ENCODE assay signal across 8 mouse cellular contexts in the genomic region with DNA sequence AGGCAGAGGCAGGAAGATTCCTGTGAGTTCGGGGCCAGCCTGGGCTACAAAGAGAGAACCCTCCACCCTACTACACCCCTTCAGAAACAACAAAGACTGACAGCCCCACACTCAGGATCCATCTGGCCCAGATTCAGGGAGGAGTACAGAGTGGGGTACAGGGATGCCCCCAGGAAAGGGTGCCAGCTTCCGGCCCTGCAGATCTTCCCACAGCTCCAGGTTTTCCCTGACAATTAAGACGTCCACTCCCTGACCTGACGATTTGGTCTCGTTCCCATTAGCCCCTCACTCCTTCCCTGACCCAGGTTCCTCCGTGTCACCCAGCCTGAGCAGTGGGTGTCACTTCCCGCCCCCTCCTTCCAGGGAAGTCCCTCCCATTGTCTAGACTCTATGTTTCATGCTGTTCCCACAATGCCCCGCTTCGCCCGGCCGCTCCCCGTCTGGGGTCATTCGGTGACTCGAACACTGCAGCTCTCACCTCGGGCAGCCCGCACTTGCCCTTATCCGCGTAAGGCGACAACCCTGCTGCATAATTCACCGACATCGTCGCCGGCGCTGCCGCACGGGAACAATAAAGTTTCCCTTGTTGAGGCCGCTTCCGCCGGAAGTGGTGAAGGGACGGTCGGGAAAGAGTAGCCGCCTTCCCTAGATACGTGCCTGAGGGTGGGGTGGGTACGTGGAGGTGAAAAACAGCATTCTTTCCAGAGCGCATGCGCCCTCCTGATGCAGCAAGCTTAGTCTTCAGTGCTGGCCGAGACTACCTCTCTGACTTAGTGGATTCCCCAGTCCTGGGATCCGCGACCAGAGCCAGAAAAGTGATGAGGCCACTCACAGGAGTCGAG. TPM values are rescaled to one million over a fixed set of nuclear protein-coding genes. Genes with fewer than 3 reads are reported as not detected.
DNase-seq lines count a peak whose midpoint lies in the region; ATAC-seq and TF ChIP-seq lines count a peak whose summit lies in the region.

TSS of gene Sirt6 (minus strand) at position 804 of the 842 bp plus-strand sequence.

- no peak for TF ChIP-seq CTCF in ES-Bruce4 (IDR thresholded peaks at IDR 0.05; ENCODE audit: low read depth, low read length)

- peak within 1 kb of the TSS; percentile 88 for H3K27ac ChIP-seq in ES-Bruce4 (ENCODE audit: insufficient read depth, low read length)
- peak within 1 kb of the TSS; percentile 80 for H3K27ac ChIP-seq in forebrain, embryonic 14.5 days (ENCODE audit: low read depth, low read length)
- peak within 1 kb of the TSS; percentile 86 for H3K27ac ChIP-seq in neural tube, embryonic 15.5 days (replicated peaks)

- DNase-seq in forebrain, embryonic 14.5 days (ENCODE audit: low spot score), result peak; percentile 98
- DNase-seq in heart, postnatal 14 days, result peak; percentile 90 to 91
- DNase-seq in layer of hippocampus, adult 11-12 months (ENCODE audit: low spot score), result peak; percentile 93
- DNase-seq in lung, adult 18-20 months, result peak; percentile 95 to 96
- peak; percentile 92 for DNase-seq in testis, postnatal 14 days (ENCODE audit: low spot score)

- H3K9me3 ChIP-seq in ES-Bruce4 (replicated peaks; ENCODE audit: control insufficient read depth, insufficient read depth, low read length, poor library complexity, severe bottlenecking), result no peaks in the 10 kb centered on the region
- no peaks in the 10 kb centered on the region for H3K9me3 ChIP-seq in forebrain, embryonic 14.5 days (replicated peaks; ENCODE audit: control insufficient read depth, low read length)
- no peaks in the 10 kb centered on the region for H3K9me3 ChIP-seq in neural tube, embryonic 15.5 days (replicated peaks)

- H3K4me3 ChIP-seq in ES-Bruce4 (ENCODE audit: low read depth, low read length), result peak within 1 kb of the TSS; percentile 90
- peak within 1 kb of the TSS; percentile 78 for H3K4me3 ChIP-seq in forebrain, embryonic 14.5 days (ENCODE audit: low read depth, low read length)
- peak within 1 kb of the TSS; percentile 65 for H3K4me3 ChIP-seq in neural tube, embryonic 15.5 days (replicated peaks)

- TF ChIP-seq EP300 in ES-Bruce4 (IDR thresholded peaks at IDR 0.05; ENCODE audit: insufficient read depth, low read depth, low read length), result peak; percentile 83; the same call in 1 of the 2 replicates

- peaks cover 8% of the 10 kb centered on the region for H3K4me1 ChIP-seq in ES-Bruce4 (ENCODE audit: control insufficient read depth, insufficient read depth, low read length)
- H3K4me1 ChIP-seq in forebrain, embryonic 14.5 days (ENCODE audit: control insufficient read depth, insufficient read depth, low read length), result peaks cover 10% of the 10 kb centered on the region
- peaks cover 24% of the 10 kb centered on the region for H3K4me1 ChIP-seq in neural tube, embryonic 15.5 days

- peak; percentile 93 for TF ChIP-seq POLR2A in ES-Bruce4 (IDR thresholded peaks at IDR 0.05; ENCODE audit: insufficient read depth, low read length)

- intact Hi-C loops in heart, postnatal 14 days (cut with DNase I), result loop anchor here (5.0 kb wide), 1 partner anchor 545 kb away; no protein-coding TSS in a partner anchor

- peak within 1 kb of the TSS; percentile 84 for H3K4me2 ChIP-seq in forebrain, embryonic 14.5 days (ENCODE audit: low read length)
- peak within 1 kb of the TSS; percentile 83 for H3K4me2 ChIP-seq in neural tube, embryonic 15.5 days

- H3K27me3 ChIP-seq in ES-Bruce4 (ENCODE audit: control insufficient read depth, insufficient read depth, low read length, poor library complexity, severe bottlenecking), result no peaks in the 10 kb centered on the region
- no peaks in the 10 kb centered on the region for H3K27me3 ChIP-seq in forebrain, embryonic 14.5 days (replicated peaks; ENCODE audit: control insufficient read depth, insufficient read depth, low read length)
- peaks cover 4% of the 10 kb centered on the region; the same call in 1 of the 2 replicates for H3K27me3 ChIP-seq in neural tube, embryonic 15.5 days (replicated peaks)

- WGBS in forebrain, embryonic 14.5 days, result 5% methylated on average over 40 of the region's 40 CpGs
- 5% methylated on average over 40 of the region's 40 CpGs for WGBS in neural tube, embryonic 15.5 days

- no peaks in the 10 kb centered on the region for H3K36me3 ChIP-seq in ES-Bruce4 (ENCODE audit: control insufficient read depth, insufficient read depth, low read length, poor library complexity, severe bottlenecking)
- peaks cover 29% of the 10 kb centered on the region for H3K36me3 ChIP-seq in forebrain, embryonic 14.5 days (ENCODE audit: control insufficient read depth, insufficient read depth, low read length)
- peaks cover 32% of the 10 kb centered on the region for H3K36me3 ChIP-seq in neural tube, embryonic 15.5 days

- ATAC-seq in cerebellum, adult (ENCODE audit: insufficient number of reproducible peaks, low FRiP score, low TSS enrichment), result peak; percentile 89
- ATAC-seq in forebrain, embryonic 14.5 days, result peak; percentile 93
- peak; percentile 88 for ATAC-seq in neural tube, embryonic 15.5 days (ENCODE audit: low FRiP score)

- peak within 1 kb of the TSS; percentile 68 for H3K9ac ChIP-seq in ES-Bruce4 (ENCODE audit: low read depth, poor library complexity, severe bottlenecking)
- peak within 1 kb of the TSS; percentile 87 for H3K9ac ChIP-seq in forebrain, embryonic 14.5 days (ENCODE audit: low read length)
- peak within 1 kb of the TSS; percentile 77 for H3K9ac ChIP-seq in neural tube, embryonic 15.5 days (replicated peaks)

RNA-seq across cellular contexts. Expression of gene Sirt6, which starts in this region (rescaled TPM):
- 15.0 and 16.6 TPM in 2 replicates for polyA plus RNA-seq in ES-Bruce4 (2011; ENCODE audit: insufficient read depth, insufficient read length, low read depth, missing spikeins)
- polyA plus RNA-seq in forebrain, embryonic 14.5 days (2014; fragmentation: Nextera tagmentation; extraction: Ambion mirVana), result 46.0 and 47.4 TPM in 2 replicates
- 10 to 100 TPM; 10.7 to 11.0 TPM for total RNA-seq in heart, postnatal 14 days (2021)
- 45.6 and 51.8 TPM in 2 replicates for polyA plus RNA-seq in neural tube, embryonic 15.5 days (2015; fragmentation: Nextera tagmentation; extraction: Ambion mirVana)

Comparison
In these comparisons a context has a peak if more than half of its experiments do, and no peak if none do; other contexts are left out.
1. Peak in every context shown above with its lines: DNase-seq, ATAC-seq, H3K4me3 ChIP-seq and H3K27ac ChIP-seq.